Mouse (Mus musculus): ENCODE measurements at regions not wholly inside any gene's neighbourhood (a gene's known extent, or its start where the extent isn't known, plus 50 kb on each side); places are given as distances from the start of the nearest gene placed in this dataset.

DNA sequence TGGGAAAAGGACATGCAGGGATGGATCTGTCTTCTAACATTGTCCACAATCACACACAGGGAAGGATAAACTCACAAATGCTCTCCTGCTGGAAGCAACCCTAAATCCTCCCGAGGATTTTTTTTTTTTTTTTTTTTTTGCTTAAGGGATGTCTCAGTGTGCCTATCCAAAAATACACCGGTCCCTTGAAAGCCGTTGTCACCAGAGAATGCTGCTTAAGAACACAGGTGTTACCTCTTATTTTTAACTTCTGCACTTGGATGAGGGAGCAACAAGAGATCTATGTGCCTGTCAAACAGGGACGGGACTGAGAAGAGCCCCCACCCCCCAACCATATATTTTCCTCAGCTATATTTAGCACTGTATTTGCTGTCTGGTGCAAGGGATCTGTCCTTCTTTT is 375.8 kb downstream of the Tmem132b start:
- TF ChIP-seq CTCF (IDR thresholded peaks at IDR 0.05; ENCODE audit: insufficient read depth, low read length) (no peak), POLR2A (IDR thresholded peaks at IDR 0.05; ENCODE audit: borderline replicate concordance, extremely low read depth, low read depth, low read length) (no peak)
